Mouse (Mus musculus) olfactory bulb, adult 2 months (tissue): ENCODE results near the gene Sash1. TPM values are rescaled to one million over a fixed set of nuclear protein-coding genes. Genes with fewer than 3 reads are reported as not detected.

ENCODE experiments used
- H3K27ac ChIP-seq: fragments of 200-500 bp; 2 replicates; pipeline ENCODE4 v1.5.1; 2012; ENCODE audit warnings: low read depth, low read length; ENCODE audit not compliant: insufficient read depth
- H3K4me1 ChIP-seq: fragments of 200-500 bp; 2 replicates; pipeline ENCODE4 v1.6.1; 2012; ENCODE audit warnings: low read length; ENCODE audit not compliant: control insufficient read depth, insufficient read depth
- H3K4me3 ChIP-seq: fragments of 200-500 bp; 2 replicates; pipeline ENCODE4 v1.5.1; 2012; ENCODE audit warnings: mild to moderate bottlenecking, low read depth, low read length, moderate library complexity; ENCODE audit not compliant: insufficient read depth
- CTCF ChIP-seq: fragments of 200-500 bp; IDR thresholded peaks from 2 replicates; pipeline ENCODE4 v1.5.1; 2012; ENCODE audit warnings: low read depth, mild to moderate bottlenecking, low read length, moderate library complexity; ENCODE audit not compliant: insufficient read depth
- POLR2A ChIP-seq: fragments of 200-500 bp; IDR thresholded peaks from 2 replicates; pipeline ENCODE4 v1.6.1; 2012; ENCODE audit warnings: mild to moderate bottlenecking, low read depth, low read length, moderate library complexity; ENCODE audit not compliant: insufficient read depth
- WGBS: fragments of 180-500 bp; shearing (Covaris S2); methylation state at CpG from one replicate; pipeline ENCODE4 v1.1.7; 2018; 5-methylcytosine and 5-hydroxymethylcytosine counted together
- polyA plus RNA-seq: library from polyadenylated mRNA; stranded (reverse); fragments of >200 nt; gene quantifications from 2 replicates; pipeline ENCODE4 v1.2.4, GENCODE M21; 2012; ENCODE audit warnings: low replicate concordance; ENCODE audit not compliant: missing spikeins, insufficient read depth, insufficient read length

Sash1 gene
- polyA plus RNA-seq, 1 experiment = not detected

DNA sequence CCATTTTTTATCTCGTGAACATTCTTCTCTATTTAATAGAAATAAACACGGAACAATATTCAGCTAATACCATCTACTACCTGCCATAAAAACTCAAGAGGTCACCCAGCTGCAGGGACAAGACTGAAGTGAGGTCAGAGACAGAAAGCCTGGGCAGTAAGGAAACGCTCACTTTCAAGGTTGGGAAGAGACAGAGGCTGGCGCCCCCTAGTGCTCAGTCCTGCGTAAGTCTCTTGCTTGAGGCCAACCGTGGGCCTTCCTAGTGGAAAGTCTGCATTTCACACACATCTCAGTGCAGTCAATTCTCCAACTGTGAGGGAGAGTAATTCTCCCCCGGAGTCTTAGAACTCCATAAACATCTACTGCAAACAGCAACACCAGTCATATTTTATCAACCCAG, 90.5 kb downstream of the Sash1 start:
- WGBS = 43% methylated on average over 7 of the region's 7 CpGs
- no peak overlapping the region for H3K27ac ChIP-seq
- TF ChIP-seq CTCF (peak; percentile 65; the same call in 1 of the 2 replicates), POLR2A (no peak)
- no peak overlapping the region for H3K4me3 ChIP-seq
- H3K4me1 ChIP-seq = no peaks in the 10 kb centered on the region

- H3K27ac ChIP-seq = no peak overlapping the region
- 43% methylated on average over 5 of the region's 5 CpGs for WGBS
- no peaks in the 10 kb centered on the region for H3K4me1 ChIP-seq
- no peak overlapping the region for H3K4me3 ChIP-seq
- no peak for TF ChIP-seq POLR2A
- no peak for TF ChIP-seq CTCF
Measured at GRCm38 (mm10) chr10:8792412-8792811, 93.5 kb downstream of the Sash1 start.

- no peak overlapping the region for H3K27ac ChIP-seq
- H3K4me1 ChIP-seq = no peaks in the 10 kb centered on the region
- H3K4me3 ChIP-seq = no peak overlapping the region
- 96% methylated on average over 6 of the region's 6 CpGs for WGBS
- no peak for TF ChIP-seq CTCF
- TF ChIP-seq POLR2A = no peak
Measured at GRCm38 (mm10) chr10:8789096-8789495, 96.8 kb downstream of the Sash1 start.

- TF ChIP-seq POLR2A (no peak), CTCF (no peak)
- Histone ChIP-seq H3K4me1 (no peaks in the 10 kb centered on the region), H3K27ac (no peak overlapping the region), H3K4me3 (no peak overlapping the region)
- 72% methylated on average over 2 of the region's 2 CpGs for WGBS
Measured at GRCm38 (mm10) chr10:8787221-8787620, 98.6 kb downstream of the Sash1 start.

GRCm38 (mm10) chr10:8785451-8786145, 100.3 kb downstream of the Sash1 start:
- TF ChIP-seq CTCF = no peak
- no peak for TF ChIP-seq POLR2A
- no peak overlapping the region for H3K27ac ChIP-seq
- H3K4me1 ChIP-seq = no peaks in the 10 kb centered on the region
- no peak overlapping the region for H3K4me3 ChIP-seq
- WGBS = 64% methylated on average over 11 of the region's 11 CpGs

DNA sequence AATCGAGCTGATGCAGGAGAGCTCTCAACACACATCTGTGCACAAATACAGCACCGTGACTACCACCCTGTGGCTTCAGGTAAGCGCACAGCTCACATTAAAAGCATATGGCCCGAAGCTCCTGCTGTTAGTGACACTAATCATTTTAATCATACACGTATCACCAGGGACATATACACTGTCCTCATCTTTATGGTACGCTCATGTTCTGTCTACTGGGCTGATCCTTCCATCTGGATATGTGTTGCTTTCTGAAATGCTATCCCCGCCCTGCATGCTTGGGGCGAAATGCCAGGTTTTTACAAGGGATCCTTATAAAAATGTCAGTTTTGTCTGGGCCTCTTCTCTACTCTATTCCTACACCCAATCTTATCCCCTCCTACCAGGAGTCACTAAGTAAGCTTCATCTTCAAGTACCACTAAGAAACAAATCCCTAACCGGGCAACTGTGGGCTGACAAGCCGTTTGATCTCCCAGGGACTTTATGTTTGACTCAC, 103.9 kb downstream of the Sash1 start:
- Histone ChIP-seq H3K27ac (no peak overlapping the region), H3K4me1 (no peaks in the 10 kb centered on the region), H3K4me3 (no peak overlapping the region)
- TF ChIP-seq POLR2A (no peak), CTCF (no peak)
- 88% methylated on average over 10 of the region's 10 CpGs for WGBS

DNA sequence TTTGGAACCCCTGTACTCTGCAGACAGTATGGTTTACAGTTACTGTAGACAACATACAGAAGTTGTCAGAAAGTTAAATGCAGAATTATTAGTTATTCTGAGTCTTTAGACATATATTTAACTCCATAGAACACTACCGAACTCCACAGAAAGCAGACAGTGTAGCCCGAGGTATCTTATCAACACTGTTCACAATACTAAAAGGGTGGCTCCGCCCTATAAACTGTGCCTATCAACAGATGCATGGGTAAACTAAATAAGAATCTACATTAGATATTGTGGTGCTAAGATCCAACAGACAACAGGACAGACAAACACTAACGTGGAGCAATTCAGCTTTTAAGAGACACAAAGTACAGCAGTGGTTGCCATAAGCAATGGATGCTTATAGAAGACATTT, 106.0 kb downstream of the Sash1 start:
- Histone ChIP-seq H3K27ac (no peak overlapping the region), H3K4me1 (no peaks in the 10 kb centered on the region), H3K4me3 (no peak overlapping the region)
- WGBS = 89% methylated on average over 4 of the region's 4 CpGs
- TF ChIP-seq CTCF (no peak), POLR2A (no peak)

DNA sequence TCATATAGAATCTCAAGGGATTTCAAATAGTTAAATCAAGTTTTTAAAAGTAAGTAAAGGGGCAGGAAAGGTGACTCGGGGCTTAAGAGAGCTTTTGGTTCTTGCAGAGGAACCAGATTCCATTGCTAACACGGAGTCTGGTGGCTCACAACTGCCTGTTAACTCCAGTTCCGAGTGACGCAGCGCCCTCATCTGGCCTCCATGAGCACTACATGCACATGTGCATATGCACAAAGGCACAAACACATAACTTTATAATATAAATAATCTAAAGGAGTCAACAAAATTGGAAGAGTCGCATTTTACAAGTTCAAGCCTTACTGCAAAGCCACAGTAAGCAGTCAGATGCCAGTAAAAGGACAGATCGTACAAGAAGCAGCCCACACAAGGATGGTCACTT, 107.0 kb downstream of the Sash1 start:
- TF ChIP-seq POLR2A = no peak
- TF ChIP-seq CTCF = 0 out of 2 replicates have a peak, but pooled peaks have one; percentile 23
- 95% methylated on average over 7 of the region's 7 CpGs for WGBS
- Histone ChIP-seq H3K4me1 (no peaks in the 10 kb centered on the region), H3K27ac (no peak overlapping the region), H3K4me3 (no peak overlapping the region)

DNA sequence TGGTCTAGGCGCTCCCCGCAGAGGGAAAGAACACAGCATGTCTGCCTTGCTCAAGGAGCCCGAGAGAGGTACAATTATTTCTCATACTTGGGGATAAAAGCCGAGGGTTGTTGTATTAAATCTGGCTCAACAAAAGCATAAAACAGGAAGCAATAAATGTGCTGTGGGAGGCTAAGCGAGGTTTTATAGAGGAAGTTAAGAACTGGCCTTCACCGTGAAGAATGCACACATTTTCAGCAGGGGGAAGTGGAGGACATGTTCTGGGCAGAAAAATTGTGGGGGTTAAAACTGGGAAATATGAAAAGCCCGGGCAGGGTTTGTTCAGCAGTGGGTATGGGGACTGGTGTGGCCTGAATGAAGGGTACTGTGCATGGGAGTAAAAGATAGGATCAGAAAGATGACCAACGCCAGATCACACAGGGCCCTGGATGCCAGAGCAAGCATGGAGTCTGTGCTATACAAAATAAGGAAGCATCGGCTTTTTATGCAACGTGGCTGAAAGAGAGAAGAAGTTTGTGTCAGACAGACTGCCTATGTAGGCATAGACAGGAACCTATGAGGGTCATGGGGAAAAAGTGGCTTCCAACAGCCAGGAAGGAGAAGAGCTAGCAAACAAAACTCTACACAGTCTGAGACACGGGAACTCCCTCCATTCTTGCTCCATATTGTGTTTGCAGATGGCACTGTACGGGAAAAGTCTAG, 108.2 kb downstream of the Sash1 start:
- WGBS = 92% methylated on average over 12 of the region's 12 CpGs

More for the DNA sequence above, 108.2 kb downstream of the Sash1 start:
- Histone ChIP-seq H3K27ac (no peak overlapping the region), H3K4me1 (no peaks in the 10 kb centered on the region), H3K4me3 (no peak overlapping the region)
- TF ChIP-seq CTCF (no peak), POLR2A (no peak)
